In genomic region chr7:126760391-126760802, GRCm38 (mm10) we compare ENCODE assay signal across 8 mouse cellular contexts. TPM values are rescaled to one million over a fixed set of nuclear protein-coding genes. Genes with fewer than 3 reads are reported as not detected.
A peak's percentile ranks its signal among the peaks of the same experiment; 100 is the strongest.
DNase-seq lines count a peak whose midpoint lies in the region; ATAC-seq lines count a peak whose summit lies in the region.

No protein-coding gene starts in this region.

- H3K27ac ChIP-seq in embryonic facial prominence, embryonic 11.5 days (replicated peaks; ENCODE audit: low read depth, low read length), result no peak overlapping the region
- peak overlapping the region; percentile 96 for H3K27ac ChIP-seq in heart, embryonic 12.5 days (ENCODE audit: poor library complexity, severe bottlenecking)
- peak overlapping the region; percentile 96 for H3K27ac ChIP-seq in kidney, embryonic 15.5 days

- DNase-seq in 3T3-L1 (ENCODE audit: low read depth, low spot score) (peak; percentile 85), adipocyte (ENCODE audit: low spot score) (peak; percentile 74)
- DNase-seq in embryonic facial prominence, embryonic 11.5 days (ENCODE audit: low spot score), result no peak
- peak; percentile 95 for DNase-seq in lung, postnatal 36 days
- DNase-seq in testis, postnatal 10 days (ENCODE audit: low spot score), result peak; percentile 78

- H3K9me3 ChIP-seq in embryonic facial prominence, embryonic 11.5 days (replicated peaks; ENCODE audit: control insufficient read depth, low read length), result no peaks in the 10 kb centered on the region
- H3K9me3 ChIP-seq in heart, embryonic 12.5 days (replicated peaks), result no peaks in the 10 kb centered on the region
- H3K9me3 ChIP-seq in kidney, embryonic 15.5 days (replicated peaks), result no peaks in the 10 kb centered on the region

- peak overlapping the region; percentile 85 for H3K4me2 ChIP-seq in embryonic facial prominence, embryonic 11.5 days (ENCODE audit: low read depth, low read length)
- peak overlapping the region; percentile 95 for H3K4me2 ChIP-seq in heart, embryonic 12.5 days
- peak overlapping the region; percentile 90 for H3K4me2 ChIP-seq in kidney, embryonic 15.5 days

- no peaks in the 10 kb centered on the region for H3K4me1 ChIP-seq in embryonic facial prominence, embryonic 11.5 days (ENCODE audit: control insufficient read depth, insufficient read depth, low read length)
- peaks cover 37% of the 10 kb centered on the region for H3K4me1 ChIP-seq in heart, embryonic 12.5 days (replicated peaks)
- H3K4me1 ChIP-seq in kidney, embryonic 15.5 days, result peaks cover 32% of the 10 kb centered on the region

- 26% methylated on average over 3 of the region's 3 CpGs for WGBS in embryonic facial prominence, embryonic 11.5 days
- 21% methylated on average over 3 of the region's 3 CpGs for WGBS in heart, embryonic 12.5 days
- WGBS in kidney, embryonic 15.5 days, result 14% methylated on average over 3 of the region's 3 CpGs

- H3K4me3 ChIP-seq in embryonic facial prominence, embryonic 11.5 days (ENCODE audit: low read depth, low read length), result peak overlapping the region; percentile 74
- peak overlapping the region; percentile 87 for H3K4me3 ChIP-seq in heart, embryonic 12.5 days
- H3K4me3 ChIP-seq in kidney, embryonic 15.5 days (replicated peaks), result peak overlapping the region; percentile 89

- peak overlapping the region; percentile 89 for H3K9ac ChIP-seq in embryonic facial prominence, embryonic 11.5 days (replicated peaks; ENCODE audit: low read length)
- peak overlapping the region; percentile 94 for H3K9ac ChIP-seq in heart, embryonic 12.5 days
- H3K9ac ChIP-seq in kidney, embryonic 15.5 days, result peak overlapping the region; percentile 94

- ATAC-seq in embryonic facial prominence, embryonic 11.5 days (replicated peaks; ENCODE audit: insufficient number of reproducible peaks, low FRiP score, low TSS enrichment, low read depth), result peak; percentile 6; the same call in 1 of the 2 replicates
- ATAC-seq in heart, embryonic 12.5 days (ENCODE audit: insufficient number of reproducible peaks, low FRiP score), result peak; percentile 65
- peak; percentile 71 for ATAC-seq in kidney, embryonic 15.5 days (replicated peaks; ENCODE audit: low FRiP score)
- no peak for ATAC-seq in megakaryocyte-erythroid progenitor cell, adult 5-6 weeks (replicated peaks; ENCODE audit: low FRiP score, low TSS enrichment, poor library complexity, severe bottlenecking)

- H3K36me3 ChIP-seq in embryonic facial prominence, embryonic 11.5 days (replicated peaks; ENCODE audit: control insufficient read depth, insufficient read depth, low read depth, low read length), result no peaks in the 10 kb centered on the region; the same call in 1 of the 2 replicates
- peaks cover 31% of the 10 kb centered on the region for H3K36me3 ChIP-seq in heart, embryonic 12.5 days
- H3K36me3 ChIP-seq in kidney, embryonic 15.5 days, result peaks cover 37% of the 10 kb centered on the region

- H3K27me3 ChIP-seq in embryonic facial prominence, embryonic 11.5 days (ENCODE audit: control insufficient read depth, insufficient read depth, low read length), result no peaks in the 10 kb centered on the region
- H3K27me3 ChIP-seq in heart, embryonic 12.5 days (replicated peaks), result no peaks in the 10 kb centered on the region
- H3K27me3 ChIP-seq in kidney, embryonic 15.5 days, result no peaks in the 10 kb centered on the region

RNA-seq across cellular contexts. Expression of gene Mapk3, which starts 1.0 kb away (rescaled TPM):
- 37.1 and 44.9 TPM in 2 replicates for polyA plus RNA-seq in embryonic facial prominence, embryonic 11.5 days (2014; fragmentation: Nextera tagmentation; extraction: Ambion mirVana)
- 57.8 and 58.7 TPM in 2 replicates for polyA plus RNA-seq in heart, embryonic 12.5 days (2016; fragmentation: Nextera tagmentation; extraction: Ambion mirVana)
- 63.8 and 73.2 TPM in 2 replicates for polyA plus RNA-seq in kidney, embryonic 15.5 days (2015; fragmentation: Nextera tagmentation; extraction: Ambion mirVana)
- total RNA-seq in megakaryocyte-erythroid progenitor cell, adult 5-6 weeks (2014; fragmentation: Nextera tagmentation), result 41.0 and 45.1 TPM in 2 replicates
- total RNA-seq in megakaryocyte-erythroid progenitor cell, adult 5-6 weeks (2017), result 17.5 and 20.1 TPM in 2 replicates

RNA-seq across cellular contexts. Expression of gene Gdpd3, which starts 5.7 kb away (rescaled TPM):
- 0.60 and 1.3 TPM in 2 replicates for polyA plus RNA-seq in embryonic facial prominence, embryonic 11.5 days (2014; fragmentation: Nextera tagmentation; extraction: Ambion mirVana)
- 0.87 and 1.8 TPM in 2 replicates for polyA plus RNA-seq in heart, embryonic 12.5 days (2016; fragmentation: Nextera tagmentation; extraction: Ambion mirVana)
- 1.8 and 1.9 TPM in 2 replicates for polyA plus RNA-seq in kidney, embryonic 15.5 days (2015; fragmentation: Nextera tagmentation; extraction: Ambion mirVana)
- 0.26 and 2.5 TPM in 2 replicates for total RNA-seq in megakaryocyte-erythroid progenitor cell, adult 5-6 weeks (2014; fragmentation: Nextera tagmentation)
- total RNA-seq in megakaryocyte-erythroid progenitor cell, adult 5-6 weeks (2017), result 0.09 TPM in 1 of 2 replicates, not detected in the other

RNA-seq across cellular contexts. Expression of gene Ypel3, which starts 16.4 kb away (rescaled TPM):
- polyA plus RNA-seq in embryonic facial prominence, embryonic 11.5 days (2014; fragmentation: Nextera tagmentation; extraction: Ambion mirVana), result 89.1 and 109 TPM in 2 replicates
- polyA plus RNA-seq in heart, embryonic 12.5 days (2016; fragmentation: Nextera tagmentation; extraction: Ambion mirVana), result 74.8 and 78.7 TPM in 2 replicates
- polyA plus RNA-seq in kidney, embryonic 15.5 days (2015; fragmentation: Nextera tagmentation; extraction: Ambion mirVana), result 81.5 and 82.2 TPM in 2 replicates
- 26.6 and 40.6 TPM in 2 replicates for total RNA-seq in megakaryocyte-erythroid progenitor cell, adult 5-6 weeks (2014; fragmentation: Nextera tagmentation)
- 20.2 and 22.6 TPM in 2 replicates for total RNA-seq in megakaryocyte-erythroid progenitor cell, adult 5-6 weeks (2017)

RNA-seq across cellular contexts. Expression of gene Tbx6, which starts 20.9 kb away (rescaled TPM):
- polyA plus RNA-seq in embryonic facial prominence, embryonic 11.5 days (2014; fragmentation: Nextera tagmentation; extraction: Ambion mirVana), result 0.18 and 0.27 TPM in 2 replicates
- 0.27 and 0.33 TPM in 2 replicates for polyA plus RNA-seq in heart, embryonic 12.5 days (2016; fragmentation: Nextera tagmentation; extraction: Ambion mirVana)
- polyA plus RNA-seq in kidney, embryonic 15.5 days (2015; fragmentation: Nextera tagmentation; extraction: Ambion mirVana), result 0.37 and 0.51 TPM in 2 replicates
- total RNA-seq in megakaryocyte-erythroid progenitor cell, adult 5-6 weeks (2014; fragmentation: Nextera tagmentation), result 0.69 and 3.1 TPM in 2 replicates
- not detected in 2 replicates for total RNA-seq in megakaryocyte-erythroid progenitor cell, adult 5-6 weeks (2017)

RNA-seq across cellular contexts. Expression of gene Ppp4c, which starts 31.9 kb away (rescaled TPM):
- polyA plus RNA-seq in embryonic facial prominence, embryonic 11.5 days (2014; fragmentation: Nextera tagmentation; extraction: Ambion mirVana), result 374 and 401 TPM in 2 replicates
- polyA plus RNA-seq in heart, embryonic 12.5 days (2016; fragmentation: Nextera tagmentation; extraction: Ambion mirVana), result 181 and 192 TPM in 2 replicates
- 257 and 272 TPM in 2 replicates for polyA plus RNA-seq in kidney, embryonic 15.5 days (2015; fragmentation: Nextera tagmentation; extraction: Ambion mirVana)
- total RNA-seq in megakaryocyte-erythroid progenitor cell, adult 5-6 weeks (2014; fragmentation: Nextera tagmentation), result 176 and 189 TPM in 2 replicates
- 104 and 127 TPM in 2 replicates for total RNA-seq in megakaryocyte-erythroid progenitor cell, adult 5-6 weeks (2017)
